Mouse (Mus musculus) T-cell, adult 66 days (primary cell): ENCODE results near the gene Pigz. TPM values are rescaled to one million over a fixed set of nuclear protein-coding genes. Genes with fewer than 3 reads are reported as not detected.

Source experiments
- total RNA-seq, 2 experiments: library from RNA; stranded (reverse); gene quantifications; 3 replicates in 1 of 2; 4 replicates in 1 of 2; pipeline ENCODE4 v1.2.4; 2023

Pigz gene
- total RNA-seq = not detected

GRCm38 (mm10) chr16:31933751-31934549 is at the start of gene Pigz:
Gene Pigz (plus strand): TSS chr16:31933851.

GRCm38 (mm10) chr16:31948345-31948774 is 14.7 kb downstream of the Pigz start, which contains the start of the genes 0610012G03Rik and Ncbp2:
Gene 0610012G03Rik (minus strand): TSS chr16:31948494.
Gene Ncbp2 (plus strand): TSS chr16:31948513.

Other genes starting within 250 kb of the Pigz start
- under 1 TPM in 1 of 2 experiments, not detected in 1; 0.17 TPM for gene Meltf, start 55.0 kb upstream of the Pigz start, total RNA-seq
- 10 to 100 TPM; 18.5 to 20.5 TPM for gene 0610012G03Rik, start 14.6 kb downstream of the Pigz start, total RNA-seq
- 10 to 100 TPM; 26.9 to 28.9 TPM for gene Ncbp2, start 14.7 kb downstream of the Pigz start, total RNA-seq
- 10 to 100 TPM; 26.1 to 27.7 TPM for gene Senp5, start 69.4 kb downstream of the Pigz start, total RNA-seq
- 100 to 1,000 TPM; 117 to 119 TPM for gene Pak2, start 145.5 kb downstream of the Pigz start, total RNA-seq
- 10 to 100 TPM; 52.7 to 68.5 TPM for gene Pigx, start 165.9 kb downstream of the Pigz start, total RNA-seq
- gene Cep19, start 165.9 kb downstream of the Pigz start, total RNA-seq = 10 to 100 TPM; 10.1 to 11.9 TPM
- 10 to 100 TPM; 85.5 to 97.1 TPM for gene Nrros, start 231.7 kb downstream of the Pigz start, total RNA-seq
- gene Bex6, start 246.0 kb downstream of the Pigz start, total RNA-seq = not detected